Mouse (Mus musculus) ES-Bruce4 (cell line): ENCODE measurements around the gene Slc1a2. TPM values are rescaled to one million over a fixed set of nuclear protein-coding genes. Genes with fewer than 3 reads are reported as not detected.

ENCODE experiments used
- H3K27ac ChIP-seq: 2 replicates; pipeline ENCODE4 v1.5.1; 2012; ENCODE audit warnings: low read length, inconsistent platforms; ENCODE audit not compliant: insufficient read depth
- H3K27me3 ChIP-seq: 2 replicates; pipeline ENCODE4 v1.6.1; 2012; ENCODE audit warnings: mild to moderate bottlenecking, low read length, inconsistent platforms; ENCODE audit not compliant: control insufficient read depth, poor library complexity, insufficient read depth, severe bottlenecking
- H3K36me3 ChIP-seq: 2 replicates; pipeline ENCODE4 v1.6.1; 2012; ENCODE audit warnings: inconsistent platforms, mild to moderate bottlenecking, low read length, moderate library complexity; ENCODE audit not compliant: control insufficient read depth, poor library complexity, insufficient read depth, severe bottlenecking
- H3K4me1 ChIP-seq: one replicate; pipeline ENCODE4 v1.8.1; 2011; ENCODE audit warnings: low read length; ENCODE audit not compliant: control insufficient read depth, insufficient read depth
- H3K4me3 ChIP-seq: 2 replicates; pipeline ENCODE4 v1.5.1; 2011; ENCODE audit warnings: low read depth, mild to moderate bottlenecking, low read length
- H3K9ac ChIP-seq: 2 replicates; pipeline ENCODE4 v1.6.1; 2012; ENCODE audit warnings: low read depth, mild to moderate bottlenecking, inconsistent platforms; ENCODE audit not compliant: poor library complexity, severe bottlenecking
- H3K9me3 ChIP-seq: replicated peaks from 2 replicates; pipeline ENCODE4 v1.6.1; 2012; ENCODE audit warnings: mild to moderate bottlenecking, low read length, inconsistent platforms; ENCODE audit not compliant: control insufficient read depth, poor library complexity, insufficient read depth, severe bottlenecking
- CTCF ChIP-seq: IDR thresholded peaks from one replicate; pipeline ENCODE4 v1.8.1; 2011; ENCODE audit warnings: low read depth, low read length
- EP300 ChIP-seq: IDR thresholded peaks from 2 replicates; pipeline ENCODE4 v1.6.1; 2011; ENCODE audit warnings: low read depth, low read length; ENCODE audit not compliant: insufficient read depth
- POLR2A ChIP-seq: IDR thresholded peaks from one replicate; pipeline ENCODE4 v1.8.1; 2011; ENCODE audit warnings: low read length; ENCODE audit not compliant: insufficient read depth
- polyA plus RNA-seq: library from polyadenylated mRNA; stranded (reverse); fragments of >200 nt; gene quantifications from 2 replicates; pipeline ENCODE4 v1.2.4, GENCODE M21; 2011; ENCODE audit warnings: low read depth; ENCODE audit not compliant: missing spikeins, insufficient read depth, insufficient read length

The Slc1a2 gene
- polyA plus RNA-seq, 1 experiment = 0.09 TPM

DNA sequence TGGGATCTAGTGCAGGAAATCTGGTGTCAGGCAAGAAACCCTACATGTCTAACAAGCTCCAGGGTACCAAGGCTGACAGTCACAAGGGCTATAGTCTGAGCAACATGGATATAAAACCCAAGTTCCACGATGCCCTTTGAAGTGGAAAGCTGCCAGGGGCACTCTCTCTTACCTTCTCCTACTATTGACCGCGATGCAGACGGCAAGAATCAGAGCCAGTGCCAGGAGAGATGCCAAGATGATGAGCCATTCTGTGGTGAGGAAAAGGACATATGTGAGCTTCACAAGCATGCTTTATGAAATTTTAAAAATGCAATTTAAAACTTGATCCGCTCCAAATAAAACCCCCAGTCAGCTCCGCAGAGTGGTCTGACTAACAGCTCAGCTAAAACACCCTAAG is 163.6 kb downstream of the Slc1a2 start:
- Histone ChIP-seq H3K4me3 (no peak overlapping the region), H3K27ac (no peak overlapping the region), H3K9ac (no peak overlapping the region), H3K4me1 (no peaks in the 10 kb centered on the region), H3K36me3 (no peaks in the 10 kb centered on the region), H3K27me3 (no peaks in the 10 kb centered on the region), H3K9me3 (no peaks in the 10 kb centered on the region)
- TF ChIP-seq CTCF (no peak), EP300 (no peak), POLR2A (no peak)

DNA sequence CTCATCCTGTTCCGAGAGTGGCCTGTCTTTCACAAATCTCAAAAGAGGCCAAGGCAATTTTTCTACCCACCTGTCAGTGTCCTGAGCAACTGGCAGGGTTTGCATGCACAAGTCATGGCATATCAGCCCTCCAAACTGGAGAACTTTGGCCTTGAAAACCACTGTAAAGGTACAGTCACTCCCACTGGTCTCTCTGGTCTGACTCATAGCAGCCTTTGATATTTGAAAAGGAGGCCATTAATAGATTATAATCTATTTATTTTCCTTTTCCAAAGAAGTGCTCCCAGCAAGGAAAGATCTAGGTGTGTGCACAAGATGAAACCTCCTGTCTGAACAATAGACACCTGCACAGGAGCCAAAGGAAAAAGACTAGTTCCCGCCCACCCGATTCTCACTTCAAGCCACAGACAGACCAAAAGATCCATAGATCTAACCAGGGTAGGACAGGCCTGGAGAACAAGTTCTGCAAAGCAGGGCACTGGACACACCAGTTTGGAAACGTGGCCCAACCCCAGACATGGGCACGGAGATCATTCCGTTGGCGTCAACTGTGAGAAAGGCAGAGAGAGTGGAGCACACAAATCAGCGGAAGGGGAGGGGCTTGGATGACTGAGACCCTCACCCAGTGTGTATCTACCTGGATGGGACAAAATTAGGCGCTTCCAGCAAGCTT is 167.6 kb downstream of the Slc1a2 start:
- H3K36me3 ChIP-seq = no peaks in the 10 kb centered on the region
- H3K27ac ChIP-seq = no peak overlapping the region
- no peak overlapping the region for H3K4me3 ChIP-seq
- no peaks in the 10 kb centered on the region for H3K27me3 ChIP-seq
- no peaks in the 10 kb centered on the region for H3K9me3 ChIP-seq
- no peak overlapping the region for H3K9ac ChIP-seq
- no peaks in the 10 kb centered on the region for H3K4me1 ChIP-seq
- TF ChIP-seq EP300 (no peak), CTCF (no peak), POLR2A (no peak)

DNA sequence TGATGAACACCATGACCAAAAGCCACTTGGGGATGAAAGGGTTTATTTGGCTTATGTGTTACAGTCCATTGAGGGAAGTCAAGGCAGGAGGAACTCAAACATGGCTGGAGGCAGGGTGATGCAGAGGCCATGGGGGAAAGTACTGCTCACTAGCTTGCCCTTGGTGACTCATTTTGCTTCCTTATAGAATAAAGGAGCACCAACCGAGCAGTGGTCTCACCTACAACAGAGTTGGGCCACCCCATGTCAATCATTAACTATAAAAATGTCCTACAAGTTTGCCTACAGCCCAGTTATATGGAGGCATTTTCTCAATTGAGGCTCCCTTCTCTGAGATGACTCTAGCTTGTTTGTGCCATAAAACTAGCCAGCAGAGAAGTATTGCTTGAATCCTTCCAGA is 169.4 kb downstream of the Slc1a2 start:
- Histone ChIP-seq H3K27me3 (no peaks in the 10 kb centered on the region), H3K36me3 (no peaks in the 10 kb centered on the region), H3K4me1 (no peaks in the 10 kb centered on the region), H3K4me3 (no peak overlapping the region), H3K27ac (no peak overlapping the region), H3K9ac (no peak overlapping the region), H3K9me3 (no peaks in the 10 kb centered on the region)
- no peak for TF ChIP-seq CTCF
- TF ChIP-seq EP300 = no peak
- TF ChIP-seq POLR2A = no peak

DNA sequence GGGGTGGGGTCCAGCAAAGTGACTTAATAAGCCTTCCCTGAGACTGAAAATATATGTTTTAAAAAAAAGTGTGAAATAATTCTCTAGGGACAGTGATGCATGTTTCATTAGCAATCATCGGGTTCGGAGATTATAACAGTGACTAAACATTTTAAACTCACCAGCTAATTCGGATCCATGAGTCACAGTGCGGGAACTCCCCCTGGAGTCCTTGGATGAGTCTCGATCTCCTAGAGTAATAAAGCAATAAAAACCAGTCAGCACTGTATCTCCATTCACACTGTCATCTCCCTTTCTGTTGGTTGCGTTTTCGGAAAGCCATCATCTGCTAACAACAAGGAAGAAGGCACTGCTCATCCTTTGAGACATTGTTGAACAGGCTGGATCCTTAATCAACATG is 169.9 kb downstream of the Slc1a2 start:
- Histone ChIP-seq H3K4me3 (no peak overlapping the region), H3K9me3 (no peaks in the 10 kb centered on the region), H3K36me3 (no peaks in the 10 kb centered on the region), H3K9ac (no peak overlapping the region), H3K27ac (no peak overlapping the region), H3K4me1 (no peaks in the 10 kb centered on the region), H3K27me3 (no peaks in the 10 kb centered on the region)
- TF ChIP-seq POLR2A (no peak), CTCF (no peak), EP300 (no peak)

DNA sequence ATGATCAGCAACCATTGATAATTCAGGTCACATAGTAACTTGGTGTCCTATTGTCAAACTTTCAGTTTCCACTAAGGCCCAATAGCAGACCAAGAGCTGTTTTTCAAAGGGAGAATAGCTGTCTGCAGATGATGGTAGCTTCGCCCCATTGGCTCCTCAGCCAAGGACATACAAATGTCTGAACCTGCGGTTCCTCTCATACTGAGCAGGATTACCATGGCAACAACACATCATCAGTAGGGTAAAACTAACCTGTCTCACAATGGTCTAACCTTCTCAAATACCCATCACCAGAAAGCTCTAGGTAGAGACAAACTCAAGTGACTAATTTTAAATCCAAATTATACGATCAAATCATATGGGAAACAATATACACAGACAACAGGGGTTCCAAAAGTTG is 170.7 kb downstream of the Slc1a2 start:
- no peak overlapping the region for H3K9ac ChIP-seq

DNA sequence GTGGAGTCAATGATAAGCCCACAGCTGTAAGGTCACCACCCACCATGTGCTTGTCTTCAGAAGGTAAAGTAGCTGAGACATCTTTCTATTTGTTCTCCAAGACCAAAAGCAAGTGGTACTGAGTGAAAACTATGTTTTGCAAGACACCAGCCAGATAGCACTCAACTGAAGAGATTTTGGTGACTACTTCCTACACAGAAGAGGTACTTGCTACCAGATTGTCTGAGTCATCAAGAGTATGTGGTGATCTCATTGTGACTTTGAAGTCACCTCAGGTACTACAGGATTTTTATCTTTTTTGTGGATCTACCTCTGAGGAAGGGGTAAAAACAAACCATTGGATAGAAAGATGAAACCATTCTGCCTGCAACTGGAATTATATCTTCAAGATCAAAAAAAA is 173.1 kb downstream of the Slc1a2 start:
- H3K36me3 ChIP-seq = no peaks in the 10 kb centered on the region
- no peak for TF ChIP-seq POLR2A
- no peak for TF ChIP-seq CTCF
- TF ChIP-seq EP300 = no peak
- no peaks in the 10 kb centered on the region for H3K4me1 ChIP-seq

More for the DNA sequence above, 170.7 kb downstream of the Slc1a2 start:
- H3K27me3 ChIP-seq = no peaks in the 10 kb centered on the region
- no peak overlapping the region for H3K4me3 ChIP-seq
- H3K36me3 ChIP-seq = no peaks in the 10 kb centered on the region
- no peaks in the 10 kb centered on the region for H3K9me3 ChIP-seq
- no peak overlapping the region for H3K27ac ChIP-seq
- H3K4me1 ChIP-seq = no peaks in the 10 kb centered on the region
- TF ChIP-seq CTCF = no peak
- no peak for TF ChIP-seq POLR2A
- TF ChIP-seq EP300 = no peak

More for the DNA sequence above, 173.1 kb downstream of the Slc1a2 start:
- Histone ChIP-seq H3K27ac (no peak overlapping the region), H3K9ac (no peak overlapping the region), H3K4me3 (no peak overlapping the region), H3K9me3 (no peaks in the 10 kb centered on the region), H3K27me3 (no peaks in the 10 kb centered on the region)
